Mouse (Mus musculus) cerebellum, postnatal 4 days (tissue): Measurements from ENCODE around the gene Gm13698.
"Not testable (repeated sequence)": the region's sequence is repeated elsewhere in the genome, so short reads cannot be mapped to it uniquely, and the experiment has no call there.

Source experiments
- DNase-seq, 2 experiments: peaks; one replicate each; pipeline ENCODE4 v3.0.0; 2022; ENCODE audit warnings: low spot score in 2 of 2, mixed read lengths in 1 of 2

Gm13698 gene

DNA sequence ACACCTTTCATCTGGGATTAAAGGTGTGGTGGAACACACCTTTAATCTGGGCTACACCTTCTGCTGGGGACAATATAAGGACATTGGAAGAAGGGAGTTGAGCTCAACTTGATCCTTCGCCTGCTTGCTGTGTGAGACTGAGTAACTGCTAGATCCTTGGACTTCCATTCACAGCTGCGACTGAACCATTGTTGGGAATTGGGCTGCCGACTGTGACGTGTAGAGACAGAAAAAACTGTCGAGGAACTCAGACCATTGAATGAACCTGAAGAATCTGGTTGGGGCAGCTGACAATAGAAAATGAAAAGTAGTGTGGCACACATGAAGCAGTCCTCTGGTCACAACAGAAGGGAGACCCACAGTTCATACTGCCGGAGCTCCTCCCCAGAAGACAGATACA is at the start of gene Gm13698:
TSS of gene Gm13698 (plus strand) at position 301 of the 400 bp plus-strand sequence.
- not testable (repeated sequence) for DNase-seq

DNA sequence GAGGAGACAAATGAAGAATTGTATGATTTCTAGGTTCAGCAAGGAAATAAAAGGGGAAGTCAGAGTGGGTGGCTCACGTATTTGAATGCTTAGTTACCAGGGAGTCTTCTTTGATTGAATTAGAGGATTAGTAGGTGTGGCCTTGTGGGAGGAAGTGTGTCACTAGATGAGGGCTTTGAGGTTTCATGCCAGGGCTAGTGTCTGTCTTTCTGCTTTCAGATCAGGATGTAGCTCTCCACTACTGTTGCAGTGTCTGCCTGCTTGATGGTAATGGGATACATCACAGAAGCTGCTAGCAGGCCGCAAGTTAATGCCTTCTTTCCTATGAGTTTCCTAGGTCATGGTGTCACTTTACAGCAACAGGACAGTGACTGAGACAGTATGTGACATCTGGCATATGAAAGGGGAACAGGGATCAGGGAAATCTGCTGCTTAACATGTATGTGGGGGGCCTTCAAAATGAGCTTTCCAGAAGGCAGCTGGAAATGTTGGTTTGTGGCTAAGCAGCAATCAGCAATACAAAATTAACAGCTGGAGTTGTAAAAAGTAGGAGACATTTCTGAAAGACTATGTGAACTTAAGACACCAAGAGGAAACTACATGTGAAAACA is 25.9 kb upstream of the Gm13698 start:
- no peak for DNase-seq

GRCm38 (mm10) chr2:83940931-83941361 is 14.5 kb upstream of the Gm13698 start, which contains the start of gene Zswim2:
Gene Zswim2 (minus strand): TSS chr2:83941228.
- DNase-seq = peak; percentile 46 to 66

DNA sequence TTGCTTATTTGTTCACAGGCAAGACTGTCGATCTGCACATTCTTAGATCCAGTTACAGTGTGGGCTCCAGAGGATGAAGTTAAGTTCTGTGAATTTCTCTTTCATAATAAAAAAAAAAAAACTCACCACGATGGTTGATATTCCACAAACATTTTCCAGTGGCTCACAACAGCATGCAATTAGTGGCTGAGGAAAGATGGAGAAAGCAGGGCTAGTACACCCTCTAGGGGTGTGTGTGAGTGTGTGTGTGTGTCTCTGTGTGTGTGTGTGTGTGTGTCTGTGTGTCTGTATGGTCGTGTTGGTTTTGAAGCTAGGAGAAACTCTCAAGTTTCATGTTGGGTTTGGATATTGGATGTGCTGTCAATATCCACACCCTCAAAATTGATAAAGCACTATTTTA is 14.1 kb upstream of the Gm13698 start:
- no peak for DNase-seq

DNA sequence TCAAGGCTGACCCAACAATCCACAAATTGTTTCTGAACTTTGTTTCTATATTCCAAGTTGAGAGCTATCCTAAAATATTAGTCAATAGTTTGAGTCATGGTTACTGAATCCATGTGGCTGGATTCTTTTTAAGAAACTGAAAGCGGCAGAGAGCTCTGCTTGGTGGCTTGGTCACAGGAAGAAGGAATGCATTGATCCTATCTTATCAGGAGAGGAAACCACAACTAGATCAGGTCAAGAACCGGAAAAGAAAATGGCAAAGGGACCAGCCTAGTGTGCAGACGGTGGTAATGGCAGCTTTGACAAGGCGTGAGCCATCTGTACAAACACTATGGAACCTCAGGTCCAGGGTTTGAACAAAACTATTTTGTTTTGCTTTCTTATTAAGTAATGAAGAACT is 13.7 kb upstream of the Gm13698 start:
- no peak for DNase-seq

DNA sequence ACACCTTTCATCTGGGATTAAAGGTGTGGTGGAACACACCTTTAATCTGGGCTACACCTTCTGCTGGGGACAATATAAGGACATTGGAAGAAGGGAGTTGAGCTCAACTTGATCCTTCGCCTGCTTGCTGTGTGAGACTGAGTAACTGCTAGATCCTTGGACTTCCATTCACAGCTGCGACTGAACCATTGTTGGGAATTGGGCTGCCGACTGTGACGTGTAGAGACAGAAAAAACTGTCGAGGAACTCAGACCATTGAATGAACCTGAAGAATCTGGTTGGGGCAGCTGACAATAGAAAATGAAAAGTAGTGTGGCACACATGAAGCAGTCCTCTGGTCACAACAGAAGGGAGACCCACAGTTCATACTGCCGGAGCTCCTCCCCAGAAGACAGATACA is 5.7 kb downstream of the Gm13698 start, which contains the start of gene Gm13693:
TSS of gene Gm13693 (plus strand) at position 301 of the 400 bp plus-strand sequence.
- DNase-seq = not testable (repeated sequence)

DNA sequence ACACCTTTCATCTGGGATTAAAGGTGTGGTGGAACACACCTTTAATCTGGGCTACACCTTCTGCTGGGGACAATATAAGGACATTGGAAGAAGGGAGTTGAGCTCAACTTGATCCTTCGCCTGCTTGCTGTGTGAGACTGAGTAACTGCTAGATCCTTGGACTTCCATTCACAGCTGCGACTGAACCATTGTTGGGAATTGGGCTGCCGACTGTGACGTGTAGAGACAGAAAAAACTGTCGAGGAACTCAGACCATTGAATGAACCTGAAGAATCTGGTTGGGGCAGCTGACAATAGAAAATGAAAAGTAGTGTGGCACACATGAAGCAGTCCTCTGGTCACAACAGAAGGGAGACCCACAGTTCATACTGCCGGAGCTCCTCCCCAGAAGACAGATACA is 11.5 kb downstream of the Gm13698 start, which contains the start of gene Gm13695:
TSS of gene Gm13695 (plus strand) at position 301 of the 400 bp plus-strand sequence.
- not testable (repeated sequence) for DNase-seq

DNA sequence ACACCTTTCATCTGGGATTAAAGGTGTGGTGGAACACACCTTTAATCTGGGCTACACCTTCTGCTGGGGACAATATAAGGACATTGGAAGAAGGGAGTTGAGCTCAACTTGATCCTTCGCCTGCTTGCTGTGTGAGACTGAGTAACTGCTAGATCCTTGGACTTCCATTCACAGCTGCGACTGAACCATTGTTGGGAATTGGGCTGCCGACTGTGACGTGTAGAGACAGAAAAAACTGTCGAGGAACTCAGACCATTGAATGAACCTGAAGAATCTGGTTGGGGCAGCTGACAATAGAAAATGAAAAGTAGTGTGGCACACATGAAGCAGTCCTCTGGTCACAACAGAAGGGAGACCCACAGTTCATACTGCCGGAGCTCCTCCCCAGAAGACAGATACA is 17.3 kb downstream of the Gm13698 start, which contains the start of gene Gm13696:
TSS of gene Gm13696 (plus strand) at position 301 of the 400 bp plus-strand sequence.
- DNase-seq = not testable (repeated sequence)

- not testable (repeated sequence) for DNase-seq
Measured at GRCm38 (mm10) chr2:83978633-83979032, 23.1 kb downstream of the Gm13698 start, which contains the start of gene Gm13694. Gene Gm13694 (plus strand): TSS chr2:83978933.

DNA sequence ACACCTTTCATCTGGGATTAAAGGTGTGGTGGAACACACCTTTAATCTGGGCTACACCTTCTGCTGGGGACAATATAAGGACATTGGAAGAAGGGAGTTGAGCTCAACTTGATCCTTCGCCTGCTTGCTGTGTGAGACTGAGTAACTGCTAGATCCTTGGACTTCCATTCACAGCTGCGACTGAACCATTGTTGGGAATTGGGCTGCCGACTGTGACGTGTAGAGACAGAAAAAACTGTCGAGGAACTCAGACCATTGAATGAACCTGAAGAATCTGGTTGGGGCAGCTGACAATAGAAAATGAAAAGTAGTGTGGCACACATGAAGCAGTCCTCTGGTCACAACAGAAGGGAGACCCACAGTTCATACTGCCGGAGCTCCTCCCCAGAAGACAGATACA is 28.9 kb downstream of the Gm13698 start, which contains the start of gene Gm13697:
TSS of gene Gm13697 (plus strand) at position 301 of the 400 bp plus-strand sequence.
- DNase-seq = not testable (repeated sequence)

- DNase-seq = not testable (repeated sequence)
Measured at GRCm38 (mm10) chr2:83990253-83990652, 34.8 kb downstream of the Gm13698 start, which contains the start of gene Gm13691. Gene Gm13691 (plus strand): TSS chr2:83990553.

GRCm38 (mm10) chr2:83993639-83994255 is 38.3 kb downstream of the Gm13698 start:
- not testable (repeated sequence) for DNase-seq

GRCm38 (mm10) chr2:83994526-83994925 is 39.0 kb downstream of the Gm13698 start:
- DNase-seq = not testable (repeated sequence)
